Mouse (Mus musculus): ENCODE measurements around the gene Zfp706. TPM values are rescaled to one million over a fixed set of nuclear protein-coding genes. Genes with fewer than 3 reads are reported as not detected.
A peak's percentile ranks its signal among the peaks of the same experiment; 100 is the strongest.

The Zfp706 gene
- polyA plus RNA-seq, 1 experiment from 2014 or later: 421 TPM

DNA sequence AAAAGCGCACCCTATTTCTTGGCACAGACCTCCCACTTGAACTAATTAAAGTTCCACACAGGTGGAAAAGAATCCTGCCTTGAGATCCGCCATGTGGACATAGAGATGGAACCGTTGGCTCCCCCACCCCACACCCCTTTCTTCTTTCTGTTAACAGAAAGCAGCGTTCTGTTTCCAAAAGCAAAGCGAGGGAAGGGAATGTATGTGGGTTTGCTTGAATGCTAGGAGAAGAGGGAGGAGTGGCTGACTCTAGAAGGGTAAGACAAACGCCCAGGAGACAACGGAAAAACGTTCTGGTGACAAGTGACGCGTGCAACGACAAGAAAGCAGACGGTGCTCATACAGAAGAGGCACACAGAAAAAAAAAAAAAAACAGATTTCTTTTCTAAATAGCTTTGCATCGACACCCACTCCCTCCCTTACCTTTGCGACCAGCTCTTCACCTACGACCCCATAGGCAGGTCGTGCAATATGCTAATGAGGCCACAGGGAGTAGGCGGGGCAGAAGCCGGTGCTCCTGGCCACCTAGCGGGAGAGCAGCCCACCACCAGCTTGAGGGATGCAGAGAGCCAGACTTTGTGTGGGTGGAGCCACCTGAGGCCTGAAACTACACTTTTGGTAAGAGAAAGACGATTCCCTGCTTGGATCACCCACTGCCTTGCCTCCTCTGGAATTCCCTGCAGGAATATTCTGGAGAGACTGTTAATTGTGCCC lies 27.9 kb downstream of the Zfp706 start:
- no peaks in the 10 kb centered on the region for H3K27me3 ChIP-seq (ENCODE audit: control insufficient read depth, insufficient read depth, low read length)
- H3K4me2 ChIP-seq: peak overlapping the region; percentile 55
- 6% methylated on average over 20 of the region's 20 CpGs for WGBS (ENCODE audit: insufficient replicate concordance)
- peak overlapping the region; percentile 44 for H3K9ac ChIP-seq (ENCODE audit: low read depth, low read length)
- H3K9me3 ChIP-seq (replicated peaks; ENCODE audit: control insufficient read depth, low read length): no peaks in the 10 kb centered on the region
- no peak overlapping the region for H3K27ac ChIP-seq (ENCODE audit: low read depth, low read length)
- H3K4me1 ChIP-seq (ENCODE audit: control insufficient read depth, insufficient read depth, low read length): peaks cover 25% of the 10 kb centered on the region
- peak overlapping the region; percentile 37 for H3K4me3 ChIP-seq (ENCODE audit: low read depth, low read length)
- peak; percentile 49; the same call in 1 of the 2 replicates for ATAC-seq (replicated peaks; ENCODE audit: insufficient number of reproducible peaks, low FRiP score, low TSS enrichment)
- no peaks in the 10 kb centered on the region for H3K36me3 ChIP-seq (ENCODE audit: control insufficient read depth, insufficient read depth, low read length)

DNA sequence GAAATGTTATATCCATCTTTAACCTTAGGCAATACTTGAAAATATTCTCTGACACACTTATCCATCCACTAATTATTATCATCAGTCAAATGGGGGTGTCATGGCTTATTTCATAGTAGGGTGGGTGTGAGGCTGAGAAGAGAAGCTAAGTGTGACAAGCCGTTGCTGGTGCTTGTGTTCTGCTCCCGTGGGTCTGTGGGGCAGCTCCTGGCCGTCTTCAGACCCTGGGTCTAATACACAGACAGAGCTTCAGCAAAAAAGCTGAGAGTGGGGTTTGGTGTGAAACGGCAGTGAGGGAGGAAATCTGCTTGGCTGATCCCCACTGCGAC lies 28.4 kb downstream of the Zfp706 start:
- H3K27me3 ChIP-seq (ENCODE audit: control insufficient read depth, insufficient read depth, low read length): no peaks in the 10 kb centered on the region
- peak overlapping the region; percentile 37 for H3K4me3 ChIP-seq (ENCODE audit: low read depth, low read length)
- H3K9ac ChIP-seq (ENCODE audit: low read depth, low read length): no peak overlapping the region
- no peaks in the 10 kb centered on the region for H3K36me3 ChIP-seq (ENCODE audit: control insufficient read depth, insufficient read depth, low read length)
- WGBS (ENCODE audit: insufficient replicate concordance): 47% methylated on average over 5 of the region's 5 CpGs
- no peaks in the 10 kb centered on the region for H3K9me3 ChIP-seq (replicated peaks; ENCODE audit: control insufficient read depth, low read length)
- ATAC-seq (replicated peaks; ENCODE audit: insufficient number of reproducible peaks, low FRiP score, low TSS enrichment): no peak
- H3K4me2 ChIP-seq: peak overlapping the region; percentile 55
- peaks cover 24% of the 10 kb centered on the region for H3K4me1 ChIP-seq (ENCODE audit: control insufficient read depth, insufficient read depth, low read length)
- no peak overlapping the region for H3K27ac ChIP-seq (ENCODE audit: low read depth, low read length)

DNA sequence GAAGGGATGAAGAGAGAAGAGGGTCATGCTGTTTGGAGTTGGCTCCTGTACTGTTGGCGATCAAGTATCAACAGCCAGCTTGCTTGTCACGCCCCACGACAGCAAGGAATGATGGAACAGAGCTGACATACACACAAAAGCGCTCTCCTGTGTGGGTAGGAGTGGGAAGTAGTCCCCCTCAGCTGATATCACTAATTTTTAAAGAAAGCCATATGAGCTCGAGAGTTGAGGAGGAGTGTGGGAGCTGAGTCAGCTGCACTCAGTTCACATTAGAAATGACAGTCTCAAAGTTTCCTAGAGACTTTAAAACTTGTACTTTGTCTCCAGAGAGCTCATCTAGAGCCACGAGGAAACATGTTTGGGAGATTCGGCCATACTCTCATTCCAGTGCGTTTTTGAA lies 29.8 kb downstream of the Zfp706 start:
- Histone ChIP-seq H3K4me2 (no peak overlapping the region), H3K4me3 (ENCODE audit: low read depth, low read length) (no peak overlapping the region), H3K27me3 (ENCODE audit: control insufficient read depth, insufficient read depth, low read length) (no peaks in the 10 kb centered on the region), H3K9me3 (replicated peaks; ENCODE audit: control insufficient read depth, low read length) (no peaks in the 10 kb centered on the region), H3K9ac (ENCODE audit: low read depth, low read length) (no peak overlapping the region), H3K4me1 (ENCODE audit: control insufficient read depth, insufficient read depth, low read length) (peaks cover 30% of the 10 kb centered on the region), H3K36me3 (ENCODE audit: control insufficient read depth, insufficient read depth, low read length) (no peaks in the 10 kb centered on the region), H3K27ac (ENCODE audit: low read depth, low read length) (no peak overlapping the region)
- no peak for ATAC-seq (replicated peaks; ENCODE audit: insufficient number of reproducible peaks, low FRiP score, low TSS enrichment)
- WGBS (ENCODE audit: insufficient replicate concordance): 74% methylated on average over 8 of the region's 8 CpGs

DNA sequence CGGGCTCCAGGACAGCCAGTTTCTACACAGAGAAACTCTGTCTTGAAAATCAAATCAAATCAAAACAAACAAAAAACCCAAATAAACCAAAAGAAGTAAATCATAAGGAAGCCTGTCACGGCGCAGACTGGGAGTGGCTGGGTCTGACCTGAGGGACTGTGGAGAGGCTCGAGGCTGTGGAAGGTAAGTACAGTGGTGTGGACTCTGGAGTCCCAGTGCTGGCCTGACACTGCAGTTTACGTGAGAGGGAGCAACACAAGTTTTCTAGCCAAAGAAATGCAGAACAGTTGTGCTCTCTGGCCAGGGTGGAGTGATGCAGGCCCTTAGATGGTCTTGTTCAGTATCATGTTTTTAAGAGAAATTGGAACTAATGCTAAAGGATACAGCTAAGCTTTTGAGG lies 31.9 kb downstream of the Zfp706 start:
- 73% methylated on average over 5 of the region's 5 CpGs for WGBS (ENCODE audit: insufficient replicate concordance)
- Histone ChIP-seq H3K9ac (ENCODE audit: low read depth, low read length) (no peak overlapping the region), H3K27ac (ENCODE audit: low read depth, low read length) (no peak overlapping the region), H3K9me3 (replicated peaks; ENCODE audit: control insufficient read depth, low read length) (no peaks in the 10 kb centered on the region), H3K4me1 (ENCODE audit: control insufficient read depth, insufficient read depth, low read length) (peaks cover 30% of the 10 kb centered on the region), H3K4me3 (ENCODE audit: low read depth, low read length) (no peak overlapping the region), H3K4me2 (no peak overlapping the region), H3K36me3 (ENCODE audit: control insufficient read depth, insufficient read depth, low read length) (no peaks in the 10 kb centered on the region), H3K27me3 (ENCODE audit: control insufficient read depth, insufficient read depth, low read length) (no peaks in the 10 kb centered on the region)
- no peak for ATAC-seq (replicated peaks; ENCODE audit: insufficient number of reproducible peaks, low FRiP score, low TSS enrichment)

DNA sequence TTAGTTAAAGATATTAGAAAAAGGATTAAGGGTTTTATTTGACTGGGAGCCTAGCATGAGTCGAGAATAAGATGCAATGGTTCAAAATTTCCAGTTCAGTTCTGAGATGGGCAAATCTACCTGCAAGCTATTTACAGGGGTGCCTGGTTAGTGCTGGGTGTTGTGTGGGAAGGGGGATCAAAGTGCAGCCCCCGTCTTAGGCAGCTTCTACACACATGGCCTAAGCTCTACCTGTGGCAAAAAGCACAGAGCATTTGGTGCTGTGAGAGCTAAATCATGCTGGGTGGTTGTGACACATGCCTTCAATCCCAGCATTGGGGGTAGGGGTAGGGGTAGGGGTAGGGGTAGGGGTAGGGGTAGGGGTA lies 32.3 kb downstream of the Zfp706 start:
- no peak for ATAC-seq (replicated peaks; ENCODE audit: insufficient number of reproducible peaks, low FRiP score, low TSS enrichment)
- no peak overlapping the region for H3K27ac ChIP-seq (ENCODE audit: low read depth, low read length)
- 75% methylated on average over 2 of the region's 2 CpGs for WGBS (ENCODE audit: insufficient replicate concordance)
- H3K36me3 ChIP-seq (ENCODE audit: control insufficient read depth, insufficient read depth, low read length): no peaks in the 10 kb centered on the region
- peaks cover 26% of the 10 kb centered on the region for H3K4me1 ChIP-seq (ENCODE audit: control insufficient read depth, insufficient read depth, low read length)
- H3K9me3 ChIP-seq (replicated peaks; ENCODE audit: control insufficient read depth, low read length): no peaks in the 10 kb centered on the region
- H3K4me2 ChIP-seq: no peak overlapping the region
- H3K27me3 ChIP-seq (ENCODE audit: control insufficient read depth, insufficient read depth, low read length): no peaks in the 10 kb centered on the region
- H3K4me3 ChIP-seq (ENCODE audit: low read depth, low read length): no peak overlapping the region
- H3K9ac ChIP-seq (ENCODE audit: low read depth, low read length): no peak overlapping the region

DNA sequence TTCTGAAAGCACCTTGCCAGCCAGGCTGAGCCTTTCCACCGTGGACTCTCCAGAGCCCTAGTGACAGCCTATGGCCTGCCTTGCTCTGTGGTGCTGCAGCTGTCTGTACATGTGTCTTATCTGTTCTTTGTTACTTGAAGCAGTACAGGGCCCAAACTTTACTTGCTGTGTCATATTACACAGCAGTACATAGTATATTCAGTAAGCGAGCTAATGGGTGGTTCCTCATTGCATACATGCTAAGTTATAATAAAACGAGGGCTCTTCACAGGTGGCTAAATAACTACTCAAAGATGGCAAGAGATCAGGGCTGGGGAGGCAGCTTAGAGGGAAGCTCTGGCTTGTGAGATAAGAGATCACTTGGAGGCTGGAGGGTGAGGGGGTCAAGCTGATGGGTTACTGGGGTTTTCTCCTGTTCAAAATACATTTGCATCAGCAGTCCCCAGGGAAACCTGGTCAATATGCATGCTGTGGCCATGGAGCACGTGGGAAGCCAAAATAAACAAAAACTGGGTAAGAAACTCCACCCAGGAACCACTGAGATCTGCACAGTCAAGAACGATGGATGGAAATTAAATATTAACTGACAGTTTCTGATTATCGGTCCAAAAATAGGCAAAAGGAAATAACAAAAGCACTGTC lies 32.8 kb downstream of the Zfp706 start:
- no peaks in the 10 kb centered on the region for H3K27me3 ChIP-seq (ENCODE audit: control insufficient read depth, insufficient read depth, low read length)
- no peaks in the 10 kb centered on the region for H3K36me3 ChIP-seq (ENCODE audit: control insufficient read depth, insufficient read depth, low read length)
- H3K4me2 ChIP-seq: no peak overlapping the region
- no peak for ATAC-seq (replicated peaks; ENCODE audit: insufficient number of reproducible peaks, low FRiP score, low TSS enrichment)
- WGBS (ENCODE audit: insufficient replicate concordance): 49% methylated on average over 6 of the region's 6 CpGs
- no peak overlapping the region for H3K4me3 ChIP-seq (ENCODE audit: low read depth, low read length)
- H3K9ac ChIP-seq (ENCODE audit: low read depth, low read length): no peak overlapping the region
- H3K27ac ChIP-seq (ENCODE audit: low read depth, low read length): peak overlapping the region; percentile 51; the same call in 1 of the 2 replicates
- H3K4me1 ChIP-seq (ENCODE audit: control insufficient read depth, insufficient read depth, low read length): peaks cover 22% of the 10 kb centered on the region
- H3K9me3 ChIP-seq (replicated peaks; ENCODE audit: control insufficient read depth, low read length): no peaks in the 10 kb centered on the region

DNA sequence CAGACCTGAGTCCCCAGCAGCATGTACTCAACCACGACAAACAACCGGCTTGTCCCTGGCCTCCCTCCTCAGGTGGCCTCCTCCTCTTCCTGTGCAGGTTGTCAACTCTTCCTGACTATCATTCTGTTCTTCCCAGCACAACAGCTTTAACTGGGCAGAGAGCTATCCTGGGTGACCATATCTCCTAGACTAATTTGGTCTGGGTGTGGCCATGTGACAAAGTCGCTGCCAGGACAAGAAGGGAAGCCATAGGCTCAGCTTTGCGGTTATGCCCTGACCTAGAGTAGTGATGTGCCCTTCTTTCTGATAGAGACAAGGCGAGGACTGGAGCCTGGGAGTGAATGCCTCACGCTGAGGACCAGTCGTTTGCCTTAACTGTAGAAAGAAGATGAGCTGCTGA lies 33.9 kb downstream of the Zfp706 start:
- Histone ChIP-seq H3K27ac (ENCODE audit: low read depth, low read length) (no peak overlapping the region), H3K4me3 (ENCODE audit: low read depth, low read length) (no peak overlapping the region), H3K9ac (ENCODE audit: low read depth, low read length) (no peak overlapping the region), H3K36me3 (ENCODE audit: control insufficient read depth, insufficient read depth, low read length) (no peaks in the 10 kb centered on the region), H3K9me3 (replicated peaks; ENCODE audit: control insufficient read depth, low read length) (no peaks in the 10 kb centered on the region), H3K27me3 (ENCODE audit: control insufficient read depth, insufficient read depth, low read length) (no peaks in the 10 kb centered on the region), H3K4me1 (ENCODE audit: control insufficient read depth, insufficient read depth, low read length) (peaks cover 18% of the 10 kb centered on the region), H3K4me2 (no peak overlapping the region)
- ATAC-seq (replicated peaks; ENCODE audit: insufficient number of reproducible peaks, low FRiP score, low TSS enrichment): no peak
- WGBS (ENCODE audit: insufficient replicate concordance): 55% methylated on average over 7 of the region's 7 CpGs

DNA sequence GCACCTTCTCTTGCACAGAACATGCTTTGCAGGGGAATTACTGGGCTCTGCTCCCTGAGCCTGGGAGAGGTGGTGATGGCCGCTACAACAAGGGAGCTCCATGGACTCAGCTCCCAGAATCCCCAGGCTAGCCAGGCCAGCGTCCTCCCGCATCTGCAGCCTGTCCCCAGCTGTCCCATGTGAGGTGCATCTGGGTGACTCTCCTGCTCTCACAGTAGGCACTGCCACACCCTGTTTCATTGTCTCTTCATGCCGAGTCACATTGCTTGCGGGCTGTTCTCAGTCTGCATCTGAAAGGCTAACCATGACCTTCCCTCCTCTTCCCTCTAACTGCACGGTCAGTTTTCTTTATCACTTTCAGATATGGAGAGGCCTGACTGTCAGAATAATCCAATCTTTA lies 34.3 kb downstream of the Zfp706 start:
- Histone ChIP-seq H3K4me2 (no peak overlapping the region), H3K9ac (ENCODE audit: low read depth, low read length) (no peak overlapping the region), H3K4me3 (ENCODE audit: low read depth, low read length) (no peak overlapping the region), H3K36me3 (ENCODE audit: control insufficient read depth, insufficient read depth, low read length) (no peaks in the 10 kb centered on the region), H3K9me3 (replicated peaks; ENCODE audit: control insufficient read depth, low read length) (no peaks in the 10 kb centered on the region), H3K4me1 (ENCODE audit: control insufficient read depth, insufficient read depth, low read length) (peaks cover 18% of the 10 kb centered on the region), H3K27me3 (ENCODE audit: control insufficient read depth, insufficient read depth, low read length) (no peaks in the 10 kb centered on the region), H3K27ac (ENCODE audit: low read depth, low read length) (no peak overlapping the region)
- ATAC-seq (replicated peaks; ENCODE audit: insufficient number of reproducible peaks, low FRiP score, low TSS enrichment): no peak
- 61% methylated on average over 6 of the region's 6 CpGs for WGBS (ENCODE audit: insufficient replicate concordance)

DNA sequence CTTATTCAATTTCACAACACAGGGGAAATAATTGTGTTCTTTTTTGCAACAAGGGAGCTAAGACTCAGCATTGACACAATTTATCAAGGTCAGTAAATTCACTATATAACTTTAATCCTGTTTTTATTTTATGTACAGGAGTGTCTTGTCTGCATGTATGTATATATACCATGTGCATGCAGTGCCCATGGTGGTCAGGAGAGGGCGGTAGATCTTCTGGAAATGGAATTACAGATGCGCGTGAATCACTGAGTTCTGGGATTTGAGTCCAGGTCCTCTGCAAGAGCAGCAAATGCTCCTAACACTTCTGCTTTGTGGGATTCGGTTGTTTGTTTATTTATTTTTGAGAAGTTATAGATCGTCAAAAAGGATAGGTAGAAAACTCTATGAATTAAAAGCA lies 37.8 kb downstream of the Zfp706 start:
- Histone ChIP-seq H3K9ac (ENCODE audit: low read depth, low read length) (no peak overlapping the region), H3K36me3 (ENCODE audit: control insufficient read depth, insufficient read depth, low read length) (no peaks in the 10 kb centered on the region), H3K27me3 (ENCODE audit: control insufficient read depth, insufficient read depth, low read length) (no peaks in the 10 kb centered on the region), H3K4me1 (ENCODE audit: control insufficient read depth, insufficient read depth, low read length) (peaks cover 28% of the 10 kb centered on the region), H3K27ac (ENCODE audit: low read depth, low read length) (no peak overlapping the region), H3K4me2 (no peak overlapping the region), H3K9me3 (replicated peaks; ENCODE audit: control insufficient read depth, low read length) (no peaks in the 10 kb centered on the region), H3K4me3 (ENCODE audit: low read depth, low read length) (no peak overlapping the region)
- WGBS (ENCODE audit: insufficient replicate concordance): 84% methylated on average over 5 of the region's 5 CpGs
- no peak for ATAC-seq (replicated peaks; ENCODE audit: insufficient number of reproducible peaks, low FRiP score, low TSS enrichment)

All from heart, embryonic 11.5 days (tissue).